Mouse (Mus musculus) kidney, postnatal 4 days (tissue): ENCODE data around the gene Gm2381.
"Not testable (repeated sequence)": the region's sequence is repeated elsewhere in the genome, so short reads cannot be mapped to it uniquely, and the experiment has no call there.

Experiments used
- DNase-seq, 2 experiments: peaks; one replicate each; pipeline ENCODE4 v3.0.0; 2021; ENCODE audit warnings: mixed read lengths in 2 of 2

Gene Gm2381

DNA sequence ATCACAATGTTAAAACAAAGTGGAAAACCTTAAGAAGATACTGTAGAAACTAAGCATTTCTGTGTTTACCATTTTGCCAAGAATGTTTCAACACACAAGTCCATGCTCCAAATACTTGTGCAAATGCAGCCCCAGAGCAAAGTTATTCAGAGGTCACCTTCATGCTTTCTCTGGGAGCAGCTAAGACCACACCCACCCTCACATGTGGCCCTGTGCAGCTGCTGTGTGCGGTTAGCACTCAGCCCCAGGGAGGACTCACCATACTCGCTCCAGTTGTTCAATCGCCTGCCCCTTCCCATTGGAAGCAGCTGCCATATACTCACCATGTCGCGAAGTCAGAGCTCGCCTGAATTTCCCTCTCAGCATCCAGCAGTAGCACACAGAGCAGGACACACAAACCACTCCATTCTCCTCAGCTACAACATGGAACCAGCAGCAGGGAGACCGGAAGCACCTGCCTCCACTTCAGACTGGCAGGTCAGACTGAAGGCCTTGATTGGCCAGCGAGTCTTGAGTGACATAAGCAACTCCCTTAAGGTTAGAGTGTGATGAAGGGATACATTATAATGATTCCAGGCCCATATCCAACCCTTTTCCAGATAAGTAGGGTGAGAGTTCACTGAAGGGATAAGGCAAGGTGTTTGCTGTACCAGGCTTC, at the start of gene Gm2381:
Gene Gm2381 (minus strand): TSS at position 434 of the 658 bp plus-strand sequence.
- DNase-seq = not testable (repeated sequence)

DNA sequence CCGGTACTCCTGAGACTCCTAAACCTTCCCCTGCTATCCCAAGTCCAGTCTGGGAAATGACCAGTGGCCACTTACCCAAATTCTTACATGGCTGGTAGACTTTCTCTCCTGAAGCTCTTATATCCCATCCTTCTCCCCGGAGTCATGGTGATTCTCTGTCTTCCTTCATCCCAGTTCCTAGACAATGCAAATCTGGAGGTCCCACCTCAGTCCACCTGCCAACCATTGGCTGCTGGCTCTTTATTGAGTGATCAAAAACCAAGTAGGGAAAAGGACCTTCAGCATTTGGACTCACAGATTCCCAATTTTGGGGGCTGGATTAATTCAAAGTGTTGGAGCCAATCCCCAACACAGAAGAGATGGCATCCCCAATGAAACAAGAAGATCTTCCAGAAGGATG, 31.0 kb upstream of the Gm2381 start:
- DNase-seq = not testable (repeated sequence)

DNA sequence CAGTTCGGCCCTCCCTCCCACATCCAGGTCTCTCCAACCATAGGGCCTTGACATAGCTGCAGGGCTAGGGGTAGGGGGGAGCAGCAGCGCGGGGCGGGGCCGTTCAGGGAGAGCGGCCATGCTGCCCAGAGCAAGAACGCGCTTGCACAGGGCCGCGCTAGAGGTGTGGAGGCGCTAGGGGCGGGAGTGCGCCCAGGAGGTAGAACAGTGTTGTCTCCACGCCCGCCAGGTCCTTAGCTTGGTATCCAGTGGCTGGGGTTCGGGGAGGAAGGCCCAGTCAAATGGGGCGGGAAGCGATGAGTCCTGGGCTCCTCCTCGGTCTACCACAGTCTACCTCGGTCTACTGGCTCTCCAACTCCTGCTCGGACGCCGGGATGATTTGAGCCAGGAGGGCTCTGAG, 11.1 kb upstream of the Gm2381 start:
- DNase-seq = no peak

DNA sequence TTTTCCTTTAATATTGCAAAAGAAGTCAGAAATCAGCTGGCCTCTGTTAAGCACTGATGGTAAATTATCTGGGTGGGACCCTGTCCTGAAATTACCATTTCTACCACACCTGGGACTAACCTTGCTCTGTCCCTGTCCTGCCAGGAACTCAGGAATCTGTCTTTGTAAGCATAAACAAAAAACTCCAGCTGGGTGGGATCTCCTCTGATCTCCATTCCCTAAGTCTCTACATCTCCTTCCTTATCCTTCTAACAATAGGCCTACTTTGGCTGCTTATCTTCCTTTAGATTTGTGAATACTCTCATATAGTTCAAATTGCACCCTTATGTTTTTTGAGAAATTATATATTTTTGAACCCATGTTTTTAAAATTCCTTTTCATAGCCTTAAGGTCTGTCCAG, 28.7 kb downstream of the Gm2381 start:
- not testable (repeated sequence) for DNase-seq

DNA sequence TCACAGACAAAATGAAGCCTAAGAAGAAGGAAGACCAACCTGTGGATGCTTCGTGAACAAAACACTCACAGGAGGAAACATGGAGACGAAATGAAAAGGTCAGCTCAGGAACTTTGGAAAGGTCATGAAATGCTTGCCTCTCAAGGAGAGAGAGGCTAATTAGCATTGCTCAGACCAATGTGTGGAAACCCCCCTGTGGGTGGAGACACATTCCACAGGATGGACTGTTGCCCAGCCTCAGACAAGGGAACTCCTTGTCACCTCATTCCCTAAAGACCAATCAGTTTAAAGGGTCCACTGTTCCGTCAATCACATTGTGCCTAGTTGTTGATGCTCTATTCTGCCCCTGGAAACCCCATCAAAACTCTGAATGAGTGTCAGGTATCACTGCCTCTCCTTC, 34.8 kb downstream of the Gm2381 start:
- DNase-seq = no peak

DNA sequence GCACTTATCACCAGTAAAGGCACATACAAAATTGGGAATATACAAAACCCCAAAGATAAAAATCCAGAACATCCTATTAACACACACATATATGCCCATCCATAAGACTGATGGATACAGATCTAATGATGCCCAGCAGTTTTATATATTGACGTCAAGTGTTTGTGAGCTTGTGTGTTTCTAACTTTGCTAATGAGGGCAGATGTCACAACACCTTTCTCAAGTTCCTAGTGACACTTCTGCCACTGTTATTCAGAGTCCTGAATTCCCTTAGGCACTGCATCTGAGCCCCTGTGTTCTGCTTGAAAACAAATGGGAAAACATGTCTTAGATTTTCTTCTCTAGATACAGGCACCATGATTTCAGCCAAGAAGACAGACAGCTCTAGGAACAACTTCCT, 73.6 kb downstream of the Gm2381 start, which contains the start of gene Vmn2r62:
Gene Vmn2r62 (minus strand): TSS at position 101 of the 400 bp plus-strand sequence.
- not testable (repeated sequence) for DNase-seq
